Mouse (Mus musculus) frontal cortex, adult 2 months (tissue): ENCODE measurements at regions not wholly inside any gene's neighbourhood (a gene's known extent, or its start where the extent isn't known, plus 50 kb on each side); places are given as distances from the start of the nearest gene placed in this dataset.

Experiments used
- DNase-seq, 2 experiments: peaks; one replicate each; pipeline ENCODE4 v3.0.0; 2022; ENCODE audit warnings: low spot score in 1 of 2; ENCODE audit errors: extremely low spot score in 1 of 2

GRCm38 (mm10) chr4:120339371-120339770 lies 52.2 kb upstream of the Foxo6 start:
- DNase-seq = no peak

DNA sequence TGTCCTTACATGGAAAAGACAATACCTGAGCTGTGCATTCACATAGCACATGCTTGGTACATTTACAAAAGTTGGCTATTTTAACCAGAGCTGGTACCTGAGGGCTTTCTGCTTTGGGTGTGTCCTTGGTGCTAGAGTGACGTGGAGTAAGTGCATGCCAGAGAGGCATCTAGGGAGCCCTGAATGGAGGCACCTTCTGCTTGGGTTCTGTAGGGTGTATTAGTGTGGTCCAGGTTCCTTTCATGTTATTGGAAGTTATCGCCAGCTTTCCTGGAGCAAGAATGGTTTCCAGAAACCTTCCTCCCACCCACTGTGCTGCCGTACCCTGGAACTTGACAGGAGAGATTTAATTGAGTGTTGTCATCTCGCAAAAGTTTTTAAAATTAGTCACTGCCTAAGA lies 53.5 kb upstream of the Foxo6 start:
- DNase-seq = no peak

DNA sequence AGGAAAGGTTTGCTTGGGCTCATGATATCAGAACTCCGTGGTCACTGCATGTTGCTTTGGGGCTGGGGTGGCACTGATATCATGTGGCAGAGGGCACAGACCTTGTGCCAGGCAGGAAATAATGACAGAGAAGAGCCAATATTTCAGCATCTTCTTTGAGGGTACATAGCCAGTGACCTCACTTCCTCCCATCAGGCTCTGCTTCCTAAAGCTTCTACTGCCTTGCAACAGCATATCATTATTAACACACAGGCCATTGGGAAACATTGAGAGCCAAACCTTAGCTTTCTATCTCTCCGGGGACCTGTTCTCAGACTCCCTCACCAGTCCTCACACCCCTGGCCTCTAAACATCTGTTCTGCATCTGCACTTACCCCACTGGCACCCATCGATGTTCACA lies 54.8 kb upstream of the Foxo6 start:
- DNase-seq = no peak

GRCm38 (mm10) chr4:120342658-120343057 lies 55.5 kb upstream of the Foxo6 start:
- no peak for DNase-seq

- no peak for DNase-seq
These were observed 58.7 kb upstream of the Foxo6 start for GRCm38 (mm10) chr4:120345676-120346465.

- DNase-seq = no peak
These were observed 55.2 kb upstream of the Scmh1 start for GRCm38 (mm10) chr4:120349841-120350240.

DNA sequence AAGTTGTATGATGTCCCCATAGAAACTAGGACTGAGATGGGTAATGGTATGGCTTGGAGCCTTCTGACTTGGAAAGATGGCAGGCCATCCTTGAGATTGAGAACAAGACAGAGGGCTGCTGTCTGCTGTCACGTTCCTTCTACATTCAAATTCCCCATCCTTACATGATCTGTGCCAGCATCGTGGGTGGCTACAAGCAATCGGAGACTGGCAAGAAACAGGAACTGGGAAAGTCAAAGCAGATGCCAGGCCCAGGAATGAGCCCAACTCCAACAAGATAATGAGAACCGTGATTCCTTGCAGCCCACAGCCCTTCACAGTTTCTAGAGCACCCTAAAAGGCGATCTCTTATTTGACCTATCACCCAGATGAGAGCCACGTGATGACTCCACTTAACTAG lies 51.3 kb upstream of the Scmh1 start:
- DNase-seq = peak in 1 of 2 experiments; percentile 54
